Mouse (Mus musculus) layer of hippocampus, postnatal 36 days (tissue): ENCODE measurements around the gene Magi1. TPM values are rescaled to one million over a fixed set of nuclear protein-coding genes. Genes with fewer than 3 reads are reported as not detected.

Experiments used
- DNase-seq, 2 experiments: peaks; one replicate each; pipeline ENCODE4 v3.0.0; 2022
- total RNA-seq, 2 experiments: library from RNA; stranded (reverse); gene quantifications; 2 replicates each; pipeline ENCODE4 v1.2.3; 2021

The Magi1 gene
- total RNA-seq, 2 experiments from 2014 or later: 45.5 to 53.7 TPM

- no peak for DNase-seq
Measured at GRCm38 (mm10) chr6:93890011-93890410, 393.7 kb downstream of the Magi1 start.

- no peak for DNase-seq
Measured at GRCm38 (mm10) chr6:93877337-93877736, 406.4 kb downstream of the Magi1 start.

GRCm38 (mm10) chr6:93874936-93875335 is 408.8 kb downstream of the Magi1 start:
- no peak for DNase-seq

GRCm38 (mm10) chr6:93874376-93874775 is 409.3 kb downstream of the Magi1 start:
- DNase-seq: no peak

- no peak for DNase-seq
Measured at GRCm38 (mm10) chr6:93873536-93873935, 410.2 kb downstream of the Magi1 start.

GRCm38 (mm10) chr6:93871516-93871915 is 412.2 kb downstream of the Magi1 start:
- no peak for DNase-seq

GRCm38 (mm10) chr6:93870023-93870422 is 413.7 kb downstream of the Magi1 start:
- no peak for DNase-seq

- no peak for DNase-seq
Measured at GRCm38 (mm10) chr6:93862263-93862662, 421.5 kb downstream of the Magi1 start.

- DNase-seq: no peak
Measured at GRCm38 (mm10) chr6:93856783-93857182, 426.9 kb downstream of the Magi1 start.

GRCm38 (mm10) chr6:93855806-93856641 is 427.7 kb downstream of the Magi1 start:
- peak in 1 of 2 experiments; percentile 13 for DNase-seq

- DNase-seq: no peak
Measured at GRCm38 (mm10) chr6:93848942-93849790, 434.6 kb downstream of the Magi1 start.

GRCm38 (mm10) chr6:93845498-93845897 is 438.2 kb downstream of the Magi1 start:
- DNase-seq: no peak

GRCm38 (mm10) chr6:93845080-93845479 is 438.6 kb downstream of the Magi1 start:
- DNase-seq: no peak

- no peak for DNase-seq
Measured at GRCm38 (mm10) chr6:93844576-93844975, 439.1 kb downstream of the Magi1 start.

GRCm38 (mm10) chr6:93838398-93838797 is 445.3 kb downstream of the Magi1 start:
- DNase-seq: no peak

- DNase-seq: no peak
Measured at GRCm38 (mm10) chr6:93836585-93836984, 447.1 kb downstream of the Magi1 start.

- DNase-seq: no peak
Measured at GRCm38 (mm10) chr6:93835211-93835610, 448.5 kb downstream of the Magi1 start.

- DNase-seq: no peak
Measured at GRCm38 (mm10) chr6:93828262-93828661, 455.5 kb downstream of the Magi1 start.

GRCm38 (mm10) chr6:93826875-93827274 is 456.8 kb downstream of the Magi1 start:
- no peak for DNase-seq

- no peak for DNase-seq
Measured at GRCm38 (mm10) chr6:93822221-93822897, 461.4 kb downstream of the Magi1 start.

- no peak for DNase-seq
Measured at GRCm38 (mm10) chr6:93821512-93821911, 462.2 kb downstream of the Magi1 start.

- DNase-seq: peak; percentile 79 to 80
Measured at GRCm38 (mm10) chr6:93819888-93820287, 463.8 kb downstream of the Magi1 start.

GRCm38 (mm10) chr6:93819282-93819681 is 464.4 kb downstream of the Magi1 start:
- DNase-seq: no peak
